Mouse (Mus musculus) CH12.LX (cell line): ENCODE data around the gene Ifitm5. TPM values are rescaled to one million over a fixed set of nuclear protein-coding genes. Genes with fewer than 3 reads are reported as not detected.

Experiments used
- DNase-seq: peaks from one replicate; pipeline ENCODE4 v3.0.0-alpha.2; 2013; ENCODE audit errors: extremely low read depth
- H3K27ac ChIP-seq: 2 replicates; pipeline ENCODE4 v1.5.1; 2012; ENCODE audit warnings: low read depth, mild to moderate bottlenecking, control low read depth, moderate library complexity; ENCODE audit not compliant: insufficient read depth
- H3K27me3 ChIP-seq: replicated peaks from 2 replicates; pipeline ENCODE3; 2012; ENCODE audit warnings: inconsistent platforms
- H3K36me3 ChIP-seq, 2 experiments: replicated peaks in 1 of 2; 2 replicates each; pipeline versions ENCODE3 to v1.6.1; 2012; ENCODE audit warnings: inconsistent platforms in 1 of 2, low read length in 1 of 2, mild to moderate bottlenecking in 1 of 2, mixed read lengths in 1 of 2, moderate library complexity in 1 of 2; ENCODE audit not compliant: control insufficient read depth in 1 of 2, insufficient read depth in 1 of 2
- H3K4me1 ChIP-seq, 2 experiments: 2 replicates each; pipeline ENCODE4 v1.6.1; 2012; ENCODE audit warnings: inconsistent platforms in 1 of 2, moderate library complexity in 1 of 2; ENCODE audit not compliant: insufficient read depth in 2 of 2, control insufficient read depth in 1 of 2
- H3K4me2 ChIP-seq: 2 replicates; pipeline ENCODE4 v1.6.1; 2012; ENCODE audit warnings: low read depth, mild to moderate bottlenecking, control low read depth; ENCODE audit not compliant: poor library complexity, insufficient read depth, severe bottlenecking
- H3K4me3 ChIP-seq, 3 experiments: fragments of 150-350 bp in 1 of 3; sonication (generic) in 1 of 3; replicated peaks in 1 of 3; 2 replicates each; pipeline versions ENCODE3 to v1.5.1; 2011 to 2012; ENCODE audit warnings: low read depth in 2 of 3, low read length in 2 of 3, mild to moderate bottlenecking in 2 of 3, moderate library complexity in 2 of 3, control low read depth in 1 of 3, improper control_type of control experiment in 1 of 3, inconsistent platforms in 1 of 3, mixed read lengths in 1 of 3; ENCODE audit not compliant: poor library complexity in 1 of 3
- H3K79me2 ChIP-seq: replicated peaks from 2 replicates; pipeline ENCODE4 v1.6.1; 2012; ENCODE audit warnings: mild to moderate bottlenecking, moderate library complexity; ENCODE audit not compliant: control insufficient read depth, poor library complexity, insufficient read depth, severe bottlenecking; ENCODE audit errors: extremely low read depth
- H3K9ac ChIP-seq: 2 replicates; pipeline ENCODE4 v1.6.1; 2012; ENCODE audit warnings: low read depth, mild to moderate bottlenecking, control low read depth, moderate library complexity; ENCODE audit not compliant: insufficient read depth
- H3K9me3 ChIP-seq: replicated peaks from 2 replicates; pipeline ENCODE3; 2012; ENCODE audit warnings: low read length, inconsistent platforms, mixed read lengths
- CHD1 ChIP-seq: IDR thresholded peaks from 2 replicates; pipeline ENCODE4 v1.6.1; 2012; ENCODE audit warnings: low read depth, low read length, improper control_type of control experiment, inconsistent platforms
- CTCF ChIP-seq, 2 experiments: IDR thresholded peaks in 1 of 2; conservative IDR thresholded peaks in 1 of 2; 2 replicates each; pipeline ENCODE4 v1.5.1; 2011 to 2012; ENCODE audit warnings: low read depth in 2 of 2, low read length in 2 of 2, improper control_type of control experiment in 1 of 2, inconsistent platforms in 1 of 2, mild to moderate bottlenecking in 1 of 2, moderate library complexity in 1 of 2
- E2F4 ChIP-seq: IDR thresholded peaks from 2 replicates; pipeline ENCODE4 v1.6.1; 2011; ENCODE audit warnings: low read depth, low read length, improper control_type of control experiment; ENCODE audit not compliant: insufficient replicate concordance
- HCFC1 ChIP-seq: IDR thresholded peaks from 2 replicates; pipeline ENCODE4 v1.6.1; 2012; ENCODE audit warnings: low read depth, mild to moderate bottlenecking, inconsistent platforms, low read length, improper control_type of control experiment
- IRF4 ChIP-seq: IDR thresholded peaks from 2 replicates; pipeline ENCODE4 v1.6.1; 2014; ENCODE audit warnings: low read depth, mild to moderate bottlenecking, inconsistent platforms, low read length, improper control_type of control experiment
- KAT2A ChIP-seq: IDR thresholded peaks from 2 replicates; pipeline ENCODE4 v1.6.1; 2012; ENCODE audit warnings: low read length, improper control_type of control experiment, inconsistent platforms; ENCODE audit not compliant: insufficient replicate concordance
- MAZ ChIP-seq: IDR thresholded peaks from 2 replicates; pipeline ENCODE4 v1.6.1; 2012; ENCODE audit warnings: low read depth, mild to moderate bottlenecking, inconsistent platforms, low read length, improper control_type of control experiment, moderate library complexity
- MYC ChIP-seq: IDR thresholded peaks from 2 replicates; pipeline ENCODE4 v1.6.1; 2011; ENCODE audit warnings: low read depth, mild to moderate bottlenecking, improper control_type of control experiment, low read length
- NELFE ChIP-seq: IDR thresholded peaks from 2 replicates; pipeline ENCODE4 v1.6.1; 2011; ENCODE audit warnings: low read depth, low read length, improper control_type of control experiment
- NRF1 ChIP-seq: IDR thresholded peaks from 2 replicates; pipeline ENCODE4 v1.6.1; 2014; ENCODE audit warnings: low read depth, mild to moderate bottlenecking, inconsistent platforms, low read length, improper control_type of control experiment, moderate library complexity
- SMC3 ChIP-seq: IDR thresholded peaks from 2 replicates; pipeline ENCODE4 v1.6.1; 2011; ENCODE audit warnings: low read depth, low read length, improper control_type of control experiment
- dilution Hi-C: fragments of 300-500 bp; cut with MboI; formaldehyde crosslinking; loops from 2 replicates; pipeline ENCODE4 v1.14.3; 2020; ENCODE audit warnings: low sequenced_read_pairs; ENCODE audit not compliant: extremely low pct_unique_long_range_greater_than_20kb, extremely low pct_ligation_motif_present
- in situ Hi-C: fragments of 300-500 bp; cut with MboI; formaldehyde crosslinking; loops from 3 replicates; pipeline ENCODE4 v1.14.3; 2019; ENCODE audit warnings: low sequenced_read_pairs, low pct_ligation_motif_present, low pct_unique_long_range_greater_than_20kb, mixed read lengths
- polyA plus RNA-seq: library from polyadenylated mRNA; unstranded; fragments of >175 nt; gene quantifications from 2 replicates; pipeline ENCODE4 v1.2.1, GENCODE M21; 2012; ENCODE audit warnings: low read depth; ENCODE audit not compliant: insufficient read length
- total RNA-seq, 2 experiments: library from RNA; depleted of rRNA; stranded (reverse); fragments of 300-350 nt in 1 of 2; fragments of >200 nt in 1 of 2; gene quantifications; 2 replicates each; pipeline ENCODE4 v1.2.3; 2012 to 2014

The Ifitm5 gene
- total and polyA plus RNA-seq, 3 experiments, result 0.68 to 0.71 TPM; not detected in 1

GRCm38 (mm10) chr7:140966921-140967320 is 16.8 kb upstream of the Ifitm5 start, which contains the start of gene Ifitm1:
Gene Ifitm1 (plus strand): TSS chr7:140967221.
- Histone ChIP-seq H3K27ac (no peak within 1 kb of the TSS), H3K79me2 (no peaks in the 10 kb centered on the region), H3K4me2 (no peak within 1 kb of the TSS), H3K4me3 (peak within 1 kb of the TSS in 1 of 3 experiments; percentile 41), H3K9ac (no peak within 1 kb of the TSS), H3K9me3 (no peaks in the 10 kb centered on the region), H3K4me1 (peaks cover 14 to 34% of the 10 kb centered on the region in 2 experiments), H3K27me3 (no peaks in the 10 kb centered on the region), H3K36me3 (no peaks in the 10 kb centered on the region)
- no peak for TF ChIP-seq KAT2A
- no peak for DNase-seq
- in situ Hi-C loops (no loop called here), dilution Hi-C loops (no loop called here)

GRCm38 (mm10) chr7:140962733-140963132 is 12.6 kb upstream of the Ifitm5 start:
- TF ChIP-seq SMC3 (no peak), IRF4 (no peak), E2F4 (no peak), CHD1 (no peak), HCFC1 (no peak), NELFE (no peak), NRF1 (no peak), MAZ (no peak), CTCF (conservative IDR thresholded peaks at IDR 0.05 in 1 of 2, IDR thresholded peaks at IDR 0.05 in 1 of 2; ENCODE audit: low read depth in 2 of 2, low read length in 2 of 2) (no peak)
- Histone ChIP-seq H3K4me2 (no peak overlapping the region), H3K27me3 (no peaks in the 10 kb centered on the region), H3K27ac (no peak overlapping the region), H3K9me3 (no peaks in the 10 kb centered on the region), H3K4me1 (peaks cover under 1 to 4% of the 10 kb centered on the region in 2 experiments; a peak in 2 of 4 replicates), H3K79me2 (no peaks in the 10 kb centered on the region), H3K4me3 (no peak overlapping the region), H3K36me3 (no peaks in the 10 kb centered on the region), H3K9ac (no peak overlapping the region)
- in situ Hi-C loops, result no loop called here
- no peak for DNase-seq
- dilution Hi-C loops, result no loop called here

- no peaks in the 10 kb centered on the region for H3K27me3 ChIP-seq
- TF ChIP-seq MYC, result no peak
- no peak for TF ChIP-seq SMC3
- TF ChIP-seq, all 38 proteins: peak for 0
- in situ Hi-C loops (no loop called here), dilution Hi-C loops (no loop called here)
- DNase-seq, result no peak
- Histone ChIP-seq H3K9ac (no peak overlapping the region), H3K4me2 (no peak overlapping the region), H3K36me3 (no peaks in the 10 kb centered on the region), H3K4me1 (peaks cover 0 to 8% of the 10 kb centered on the region in 2 experiments; a peak in 2 of 4 replicates), H3K4me3 (no peak overlapping the region), H3K27ac (no peak overlapping the region), H3K79me2 (no peaks in the 10 kb centered on the region), H3K9me3 (no peaks in the 10 kb centered on the region)
Measured at GRCm38 (mm10) chr7:140961416-140961815, 11.3 kb upstream of the Ifitm5 start.
